Mouse (Mus musculus) kidney, postnatal 0 days (tissue): ENCODE measurements around the gene Ddx58. TPM values are rescaled to one million over a fixed set of nuclear protein-coding genes. Genes with fewer than 3 reads are reported as not detected.

Experiments used
- ATAC-seq: fragments of 200-750 bp; cut with Nextera tagmentation; replicated peaks from 2 replicates; pipeline ENCODE4 v1.8.0; 2017; ENCODE audit warnings: low read depth, moderate number of reproducible peaks, moderate TSS enrichment, moderate library complexity; ENCODE audit not compliant: low FRiP score
- DNase-seq: peaks from one replicate; pipeline ENCODE4 v3.0.0-alpha.2; 2016; ENCODE audit warnings: low spot score
- H3K27ac ChIP-seq: fragments of 300-500 bp; sonication (generic); 2 replicates; pipeline ENCODE4 v1.5.1; 2014; ENCODE audit warnings: mild to moderate bottlenecking
- H3K27me3 ChIP-seq: fragments of 300-500 bp; sonication (generic); 2 replicates; pipeline ENCODE4 v1.6.1; 2014; ENCODE audit warnings: low read length, mixed read lengths; ENCODE audit not compliant: insufficient read depth
- H3K36me3 ChIP-seq: fragments of 300-500 bp; sonication (generic); 2 replicates; pipeline ENCODE4 v1.6.1; 2014; ENCODE audit warnings: low read length, mixed read lengths; ENCODE audit not compliant: insufficient read depth
- H3K4me1 ChIP-seq: fragments of 300-500 bp; sonication (generic); replicated peaks from 2 replicates; pipeline ENCODE4 v1.6.1; 2014; ENCODE audit warnings: antibody characterized with exemption, low read length, mixed read lengths; ENCODE audit not compliant: insufficient read depth
- H3K4me2 ChIP-seq: fragments of 300-500 bp; sonication (generic); 2 replicates; pipeline ENCODE4 v1.6.1; 2014; ENCODE audit warnings: mild to moderate bottlenecking, low read length, moderate library complexity, mixed read lengths
- H3K4me3 ChIP-seq: fragments of 300-500 bp; sonication (generic); replicated peaks from 2 replicates; pipeline ENCODE4 v1.5.1; 2014; ENCODE audit warnings: low read depth, low read length
- H3K9ac ChIP-seq: fragments of 300-500 bp; sonication (generic); 2 replicates; pipeline ENCODE4 v1.6.1; 2014; ENCODE audit warnings: low read depth, low read length
- H3K9me3 ChIP-seq: fragments of 300-500 bp; sonication (generic); replicated peaks from 2 replicates; pipeline ENCODE4 v1.6.1; 2016; ENCODE audit warnings: low read length, inconsistent platforms, mixed read lengths
- CTCF ChIP-seq: IDR thresholded peaks from 2 replicates; pipeline ENCODE4 v1.5.1; 2016; ENCODE audit warnings: antibody characterized with exemption, low read depth, mild to moderate bottlenecking, moderate library complexity
- WGBS: fragments of 180-500 bp; shearing (Covaris S2); extraction: QIAGEN DNeasy Blood & Tissue Kit; methylation state at CpG from one replicate; pipeline ENCODE4 v1.1.7; 2014; 5-methylcytosine and 5-hydroxymethylcytosine counted together
- polyA plus RNA-seq: library from polyadenylated mRNA; unstranded; fragments of >200 nt; fragmentation: Nextera tagmentation; extraction: Ambion mirVana; gene quantifications from 2 replicates; pipeline ENCODE4 v1.2.1, GENCODE M21; 2015

Ddx58 gene
- polyA plus RNA-seq, 1 experiment from 2014 or later: 14.0 TPM

- no peak for TF ChIP-seq CTCF
- H3K27me3 ChIP-seq: no peaks in the 10 kb centered on the region
- H3K9ac ChIP-seq: no peak overlapping the region
- WGBS: 77% methylated on average over 9 of the region's 9 CpGs
- H3K27ac ChIP-seq: no peak overlapping the region
- H3K4me3 ChIP-seq: no peak overlapping the region
- DNase-seq: no peak
- no peak for ATAC-seq
- H3K4me2 ChIP-seq: no peak overlapping the region
- H3K4me1 ChIP-seq: no peaks in the 10 kb centered on the region
- H3K9me3 ChIP-seq: no peaks in the 10 kb centered on the region
- H3K36me3 ChIP-seq: peaks cover 59% of the 10 kb centered on the region
Observed at GRCm38 (mm10) chr4:40193461-40193860, 46.2 kb downstream of the Ddx58 start.

GRCm38 (mm10) chr4:40192246-40192645, 47.4 kb downstream of the Ddx58 start:
- no peak overlapping the region for H3K4me3 ChIP-seq
- H3K27ac ChIP-seq: no peak overlapping the region
- no peaks in the 10 kb centered on the region for H3K27me3 ChIP-seq
- no peak for DNase-seq
- no peak for TF ChIP-seq CTCF
- no peak; the same call in 1 of the 2 replicates for ATAC-seq
- H3K9me3 ChIP-seq: no peaks in the 10 kb centered on the region
- no peaks in the 10 kb centered on the region for H3K4me1 ChIP-seq
- WGBS: 66% methylated on average over 2 of the region's 2 CpGs
- no peak overlapping the region for H3K9ac ChIP-seq
- H3K36me3 ChIP-seq: peaks cover 52% of the 10 kb centered on the region
- no peak overlapping the region for H3K4me2 ChIP-seq

GRCm38 (mm10) chr4:40187956-40188355, 51.7 kb downstream of the Ddx58 start:
- Histone ChIP-seq H3K4me1 (no peaks in the 10 kb centered on the region), H3K4me2 (no peak overlapping the region), H3K27ac (no peak overlapping the region), H3K36me3 (peaks cover 53% of the 10 kb centered on the region), H3K27me3 (no peaks in the 10 kb centered on the region), H3K4me3 (no peak overlapping the region), H3K9ac (no peak overlapping the region), H3K9me3 (no peaks in the 10 kb centered on the region)
- WGBS: 87% methylated on average over 7 of the region's 7 CpGs
- no peak for DNase-seq
- TF ChIP-seq CTCF: no peak
- ATAC-seq: no peak

- ATAC-seq (0 out of 2 replicates have a peak, but pooled peaks have one; percentile 14), DNase-seq (no peak)
- H3K27me3 ChIP-seq: no peaks in the 10 kb centered on the region
- no peak overlapping the region for H3K27ac ChIP-seq
- no peak overlapping the region for H3K4me2 ChIP-seq
- 72% methylated on average over 5 of the region's 5 CpGs for WGBS
- no peak for TF ChIP-seq CTCF
- no peaks in the 10 kb centered on the region for H3K9me3 ChIP-seq
- H3K36me3 ChIP-seq: peaks cover 46% of the 10 kb centered on the region
- H3K9ac ChIP-seq: no peak overlapping the region
- no peak overlapping the region for H3K4me3 ChIP-seq
- H3K4me1 ChIP-seq: no peaks in the 10 kb centered on the region
Observed at GRCm38 (mm10) chr4:40184470-40184869, 55.2 kb downstream of the Ddx58 start.

GRCm38 (mm10) chr4:40183781-40184180, 55.8 kb downstream of the Ddx58 start:
- H3K4me1 ChIP-seq: no peaks in the 10 kb centered on the region
- no peaks in the 10 kb centered on the region for H3K9me3 ChIP-seq
- H3K36me3 ChIP-seq: peaks cover 42% of the 10 kb centered on the region
- H3K4me3 ChIP-seq: no peak overlapping the region
- DNase-seq: no peak
- H3K9ac ChIP-seq: no peak overlapping the region
- no peaks in the 10 kb centered on the region for H3K27me3 ChIP-seq
- no peak for ATAC-seq
- H3K4me2 ChIP-seq: no peak overlapping the region
- H3K27ac ChIP-seq: no peak overlapping the region
- WGBS: 88% methylated on average over 6 of the region's 6 CpGs
- no peak for TF ChIP-seq CTCF

- Histone ChIP-seq H3K4me2 (no peak overlapping the region), H3K27me3 (no peaks in the 10 kb centered on the region), H3K4me1 (no peaks in the 10 kb centered on the region), H3K4me3 (no peak overlapping the region), H3K9ac (no peak overlapping the region), H3K36me3 (peaks cover 40% of the 10 kb centered on the region), H3K9me3 (no peaks in the 10 kb centered on the region), H3K27ac (peak overlapping the region; percentile 75; the same call in 1 of the 2 replicates)
- no peak for ATAC-seq
- peak; percentile 78 for TF ChIP-seq CTCF
- peak; percentile 75 for DNase-seq
- WGBS: 50% methylated on average over 14 of the region's 14 CpGs
Observed at GRCm38 (mm10) chr4:40182651-40183320, 56.8 kb downstream of the Ddx58 start.
